Mouse (Mus musculus) cerebellum, adult 2 months (tissue): ENCODE measurements around the gene Atp8a1.

ENCODE experiments used
- CTCF ChIP-seq: fragments of 200-500 bp; IDR thresholded peaks from 2 replicates; pipeline ENCODE4 v1.5.1; 2011; ENCODE audit warnings: low read depth, mild to moderate bottlenecking, control low read depth, low read length, moderate library complexity, borderline replicate concordance; ENCODE audit not compliant: insufficient read depth
- POLR2A ChIP-seq: fragments of 200-500 bp; IDR thresholded peaks from 2 replicates; pipeline ENCODE4 v1.6.1; 2011; ENCODE audit warnings: low read length, control low read depth, borderline replicate concordance; ENCODE audit not compliant: insufficient read depth

DNA sequence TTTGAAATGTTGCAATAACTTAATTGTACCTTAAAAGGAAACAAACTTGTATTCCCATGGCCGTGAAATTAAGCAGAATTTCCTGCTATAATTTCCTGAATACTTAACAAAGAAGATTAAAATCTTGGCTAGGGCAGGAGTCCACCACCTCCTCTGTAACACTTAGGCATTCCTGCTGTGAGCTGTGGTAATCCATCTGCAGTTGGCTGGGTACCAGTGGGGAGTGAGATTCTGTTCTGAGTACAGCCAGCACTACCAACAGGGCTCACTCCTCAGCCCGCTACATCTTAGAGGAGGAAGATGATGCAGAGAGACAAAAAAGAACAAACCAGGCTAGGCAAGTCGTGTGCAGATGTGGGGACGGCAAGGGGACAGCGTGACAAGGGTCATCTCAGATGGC, 192.7 kb downstream of the Atp8a1 start:
- no peak for TF ChIP-seq CTCF
- no peak for TF ChIP-seq POLR2A
